Mouse (Mus musculus) intestine, embryonic 14.5 days (tissue): ENCODE measurements at regions not wholly inside any gene's neighbourhood (a gene's known extent, or its start where the extent isn't known, plus 50 kb on each side); places are given as distances from the start of the nearest gene placed in this dataset.

Experiments used
- ATAC-seq: fragments of 200-750 bp; cut with Nextera tagmentation; replicated peaks from 2 replicates; pipeline ENCODE4 v1.8.0; 2017; ENCODE audit warnings: low read depth, moderate number of reproducible peaks, moderate TSS enrichment, moderate library complexity; ENCODE audit not compliant: low FRiP score, low TSS enrichment
- DNase-seq: peaks from one replicate; pipeline ENCODE4 v3.0.0-alpha.2; 2018; ENCODE audit warnings: low spot score
- H3K27ac ChIP-seq: fragments of 300-500 bp; sonication (generic); 2 replicates; pipeline ENCODE4 v1.5.1; 2014; ENCODE audit warnings: low read depth, mild to moderate bottlenecking, control low read depth
- H3K27me3 ChIP-seq: fragments of 300-500 bp; sonication (generic); replicated peaks from 2 replicates; pipeline ENCODE4 v1.6.1; 2014; ENCODE audit warnings: low read length, control low read depth; ENCODE audit not compliant: control insufficient read depth, insufficient read depth
- H3K36me3 ChIP-seq: fragments of 300-500 bp; sonication (generic); 2 replicates; pipeline ENCODE4 v1.6.1; 2014; ENCODE audit warnings: low read length, control low read depth; ENCODE audit not compliant: control insufficient read depth, insufficient read depth
- H3K4me1 ChIP-seq: fragments of 300-500 bp; sonication (generic); replicated peaks from 2 replicates; pipeline ENCODE4 v1.6.1; 2014; ENCODE audit warnings: low read length, control low read depth, mixed read lengths; ENCODE audit not compliant: control insufficient read depth, insufficient read depth
- H3K4me2 ChIP-seq: fragments of 300-500 bp; sonication (generic); 2 replicates; pipeline ENCODE4 v1.6.1; 2014; ENCODE audit warnings: low read length
- H3K4me3 ChIP-seq: fragments of 300-500 bp; sonication (generic); 2 replicates; pipeline ENCODE4 v1.5.1; 2014; ENCODE audit warnings: low read depth, low read length, control low read depth, mixed read lengths
- H3K9ac ChIP-seq: fragments of 300-500 bp; sonication (generic); 2 replicates; pipeline ENCODE4 v1.6.1; 2014; ENCODE audit warnings: mild to moderate bottlenecking, low read length
- H3K9me3 ChIP-seq: fragments of 300-500 bp; sonication (generic); 2 replicates; pipeline ENCODE4 v1.6.1; 2016; ENCODE audit warnings: low read length, control low read depth; ENCODE audit not compliant: control insufficient read depth
- WGBS: fragments of 180-500 bp; shearing (Covaris S2); extraction: QIAGEN DNeasy Blood & Tissue Kit; methylation state at CpG from one replicate; pipeline ENCODE4 v1.1.7; 2014; 5-methylcytosine and 5-hydroxymethylcytosine counted together

DNA sequence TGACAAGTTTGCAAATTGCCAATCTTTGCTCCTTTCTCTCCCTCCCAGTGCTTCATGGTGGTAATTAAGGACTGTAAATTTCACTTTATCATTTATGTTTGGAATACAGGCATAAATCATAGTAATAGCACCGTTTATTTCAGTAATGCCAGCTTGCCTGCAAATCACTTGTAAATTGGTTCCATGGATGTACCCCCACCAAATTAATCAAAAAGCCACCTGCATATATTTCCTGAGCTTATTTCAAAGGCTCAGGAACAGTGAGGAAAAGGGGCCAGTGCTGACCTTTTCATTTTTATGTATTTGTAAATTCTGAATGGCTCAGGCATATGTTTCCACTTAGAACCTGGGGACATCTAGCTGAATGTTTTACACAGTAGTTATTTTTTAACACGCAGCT is 115.0 kb downstream of the D3Ertd751e start:
- 74% methylated on average over 2 of the region's 2 CpGs for WGBS
- no peak for ATAC-seq

DNA sequence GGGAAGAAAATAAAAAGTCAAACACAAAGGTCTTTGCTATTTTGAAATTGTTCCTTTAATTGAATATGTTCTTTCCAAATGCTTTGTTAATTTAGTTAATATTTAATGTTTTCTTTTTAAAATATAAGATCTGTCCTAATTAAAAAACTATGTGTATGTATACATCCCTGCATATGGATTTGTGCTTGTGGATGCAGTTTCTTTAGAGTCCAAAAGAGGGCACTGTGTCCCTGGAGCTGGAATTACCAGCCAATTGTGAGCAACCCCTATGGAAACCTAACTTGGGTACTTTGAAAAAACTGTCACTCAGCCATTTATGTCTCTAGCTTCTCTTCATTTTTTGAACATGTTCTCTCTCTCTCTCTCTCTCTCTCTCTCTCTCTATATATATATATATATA is 120.3 kb downstream of the D3Ertd751e start:
- Histone ChIP-seq H3K9ac (no peak overlapping the region), H3K4me1 (no peaks in the 10 kb centered on the region), H3K27ac (no peak overlapping the region), H3K9me3 (no peaks in the 10 kb centered on the region), H3K4me2 (no peak overlapping the region), H3K36me3 (no peaks in the 10 kb centered on the region), H3K4me3 (no peak overlapping the region), H3K27me3 (no peaks in the 10 kb centered on the region)
- ATAC-seq (no peak), DNase-seq (no peak)

More for the DNA sequence above, 115.0 kb downstream of the D3Ertd751e start:
- Histone ChIP-seq H3K27ac (no peak overlapping the region), H3K4me3 (no peak overlapping the region), H3K4me2 (no peak overlapping the region), H3K9me3 (no peaks in the 10 kb centered on the region), H3K9ac (no peak overlapping the region), H3K27me3 (no peaks in the 10 kb centered on the region), H3K4me1 (no peaks in the 10 kb centered on the region), H3K36me3 (no peaks in the 10 kb centered on the region)
- no peak for DNase-seq

DNA sequence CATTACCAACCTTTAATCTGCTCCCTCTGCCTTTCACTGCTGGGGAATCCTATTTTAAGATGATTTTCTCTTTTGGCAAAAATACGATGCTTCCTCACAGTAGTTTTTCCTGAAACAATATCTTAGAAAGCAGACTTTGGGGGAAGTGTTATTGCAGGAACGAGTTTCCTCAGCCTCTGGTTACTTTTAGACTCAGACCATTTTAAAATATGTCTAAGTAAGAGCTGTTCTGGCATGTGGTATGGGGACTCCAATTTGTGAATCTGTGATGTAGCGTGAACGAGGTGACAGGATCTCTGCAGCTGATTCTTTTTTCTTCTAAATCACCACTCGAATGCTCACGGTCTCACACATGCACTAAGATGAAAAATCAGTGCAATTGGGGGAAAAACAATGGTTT is 166.5 kb downstream of the D3Ertd751e start:
- H3K27me3 ChIP-seq = no peaks in the 10 kb centered on the region
- no peak overlapping the region for H3K4me3 ChIP-seq
- WGBS = 83% methylated on average over 6 of the region's 6 CpGs
- no peaks in the 10 kb centered on the region for H3K36me3 ChIP-seq
- H3K4me2 ChIP-seq = no peak overlapping the region
- H3K4me1 ChIP-seq = no peaks in the 10 kb centered on the region
- H3K9ac ChIP-seq = no peak overlapping the region
- no peak overlapping the region for H3K27ac ChIP-seq
- no peak for ATAC-seq
- DNase-seq = no peak
- no peaks in the 10 kb centered on the region for H3K9me3 ChIP-seq

DNA sequence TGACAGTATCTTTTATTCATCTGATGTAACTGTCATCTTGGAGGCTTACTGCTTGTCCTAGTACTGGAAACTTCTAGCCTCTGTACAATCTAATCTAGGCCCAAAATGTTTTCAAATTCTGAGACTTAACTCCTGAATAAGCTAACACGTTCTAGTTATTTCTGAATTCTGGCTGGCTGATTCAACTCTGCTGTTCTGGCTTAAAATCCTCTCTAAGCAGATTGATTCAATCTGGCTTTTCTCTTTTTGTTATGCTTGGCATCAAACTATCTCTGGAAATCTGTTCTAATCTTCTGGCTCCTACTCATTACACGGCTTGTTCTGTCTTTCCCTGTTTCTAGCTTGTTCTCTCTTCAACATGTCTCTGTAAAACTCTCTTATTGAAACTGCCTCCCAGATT is 170.8 kb downstream of the D3Ertd751e start:
- H3K27me3 ChIP-seq = no peaks in the 10 kb centered on the region
- H3K4me3 ChIP-seq = no peak overlapping the region
- 85% methylated on average over 2 of the region's 2 CpGs for WGBS
- ATAC-seq = no peak
- no peak for DNase-seq
- no peaks in the 10 kb centered on the region for H3K9me3 ChIP-seq
- no peak overlapping the region for H3K9ac ChIP-seq
- H3K4me1 ChIP-seq = no peaks in the 10 kb centered on the region
- H3K27ac ChIP-seq = no peak overlapping the region
- no peak overlapping the region for H3K4me2 ChIP-seq
- no peaks in the 10 kb centered on the region for H3K36me3 ChIP-seq

DNA sequence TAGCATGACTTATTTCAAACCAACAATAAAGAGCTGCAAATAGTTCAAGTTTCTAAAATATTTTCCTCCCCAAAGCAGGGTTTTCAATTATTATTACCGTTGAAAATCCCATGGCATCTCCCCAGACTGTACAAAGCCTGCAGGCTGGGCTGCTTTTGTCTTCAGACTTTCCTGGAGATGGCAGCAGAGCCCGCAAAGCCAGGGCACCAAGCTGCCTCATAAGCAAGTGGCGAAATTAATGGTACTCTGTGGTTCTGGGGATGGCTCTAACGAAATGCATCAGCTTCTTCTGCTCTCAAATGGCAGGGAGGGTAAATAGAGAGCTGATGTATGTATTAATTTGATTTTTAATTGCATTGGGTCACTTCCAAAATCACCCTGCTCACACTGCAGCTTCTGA is 197.4 kb downstream of the D3Ertd751e start:
- Histone ChIP-seq H3K27ac (no peak overlapping the region), H3K36me3 (no peaks in the 10 kb centered on the region), H3K9ac (no peak overlapping the region), H3K4me3 (no peak overlapping the region), H3K9me3 (no peaks in the 10 kb centered on the region), H3K4me1 (no peaks in the 10 kb centered on the region), H3K27me3 (no peaks in the 10 kb centered on the region), H3K4me2 (no peak overlapping the region)
- no peak for DNase-seq
- WGBS = 53% methylated on average over 4 of the region's 4 CpGs
- ATAC-seq = no peak

DNA sequence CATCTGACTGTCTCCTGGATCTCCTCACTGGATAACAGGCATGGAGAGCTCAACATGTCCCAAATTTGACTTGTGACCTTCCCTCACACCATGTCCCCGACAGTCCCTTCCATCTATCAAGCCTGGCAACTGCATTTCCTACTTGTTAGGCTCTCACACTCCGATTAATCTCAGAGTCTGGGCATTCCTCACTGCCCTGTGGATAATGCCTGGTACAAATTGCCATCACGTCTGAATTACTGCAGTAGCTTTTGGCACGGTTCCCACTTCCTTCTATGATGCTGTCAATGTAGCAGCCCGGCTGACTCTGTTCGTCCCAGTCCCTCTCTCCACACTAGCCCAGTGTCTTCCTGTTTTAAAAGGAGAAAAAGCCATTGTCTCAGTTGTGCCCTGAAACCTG is 200.6 kb downstream of the D3Ertd751e start:
- ATAC-seq (no peak), DNase-seq (no peak)
- no peak overlapping the region for H3K4me3 ChIP-seq
- H3K27ac ChIP-seq = no peak overlapping the region
- no peak overlapping the region for H3K9ac ChIP-seq
- H3K36me3 ChIP-seq = no peaks in the 10 kb centered on the region
- 38% methylated on average over 6 of the region's 6 CpGs for WGBS
- H3K9me3 ChIP-seq = no peaks in the 10 kb centered on the region
- H3K4me1 ChIP-seq = no peaks in the 10 kb centered on the region
- H3K27me3 ChIP-seq = no peaks in the 10 kb centered on the region
- no peak overlapping the region for H3K4me2 ChIP-seq

DNA sequence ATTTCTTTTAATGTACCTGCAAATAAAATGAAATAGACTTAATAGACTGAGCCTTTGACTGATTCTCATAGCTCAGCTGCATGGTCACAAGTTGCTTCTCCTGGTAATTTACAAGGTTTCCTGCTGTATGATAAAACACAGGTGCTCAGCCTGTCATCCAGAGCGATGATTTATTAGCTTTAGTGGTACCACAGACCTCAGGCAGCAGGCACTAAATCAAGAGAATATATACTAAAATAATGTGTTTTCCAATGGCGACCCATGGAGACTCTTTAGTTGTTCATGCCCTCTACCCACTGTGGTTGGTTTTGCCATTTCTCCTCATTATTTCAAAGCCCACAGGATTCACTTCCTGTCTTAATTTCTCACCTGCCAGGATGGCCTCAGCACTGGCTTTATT is 207.0 kb downstream of the D3Ertd751e start:
- 71% methylated on average over 2 of the region's 2 CpGs for WGBS
- H3K4me1 ChIP-seq = no peaks in the 10 kb centered on the region
- H3K9me3 ChIP-seq = no peaks in the 10 kb centered on the region
- H3K27ac ChIP-seq = no peak overlapping the region
- H3K4me3 ChIP-seq = no peak overlapping the region
- DNase-seq = no peak
- no peaks in the 10 kb centered on the region for H3K36me3 ChIP-seq
- H3K27me3 ChIP-seq = no peaks in the 10 kb centered on the region
- H3K4me2 ChIP-seq = no peak overlapping the region
- no peak overlapping the region for H3K9ac ChIP-seq
- ATAC-seq = no peak

DNA sequence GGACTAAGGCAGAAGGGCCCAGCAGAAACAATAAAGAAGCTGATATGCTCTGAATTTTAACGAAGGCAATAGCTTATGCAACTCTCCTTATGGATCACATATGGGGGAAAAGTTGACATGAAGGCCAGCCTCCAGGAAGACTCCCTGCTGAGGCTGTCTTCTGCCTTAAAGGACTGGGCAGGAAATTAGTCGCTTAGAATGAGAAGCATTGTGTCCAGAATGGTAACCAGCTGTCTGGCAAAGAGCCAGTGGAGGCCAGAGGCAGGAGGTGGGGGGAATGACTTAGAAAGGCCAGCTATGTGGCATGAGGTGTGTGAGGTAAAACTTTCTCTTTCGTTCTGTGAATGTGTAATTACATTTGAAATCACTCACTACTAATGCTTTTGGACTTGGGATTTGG is 215.0 kb downstream of the D3Ertd751e start:
- H3K4me3 ChIP-seq = no peak overlapping the region
- H3K9me3 ChIP-seq = no peaks in the 10 kb centered on the region
- DNase-seq = no peak
- no peak overlapping the region for H3K27ac ChIP-seq
- no peaks in the 10 kb centered on the region for H3K36me3 ChIP-seq
- 0 out of 2 replicates have a peak, but pooled peaks cover 4% of the 10 kb centered on the region for H3K4me1 ChIP-seq
- WGBS = 51% methylated on average over 3 of the region's 3 CpGs
- H3K27me3 ChIP-seq = no peaks in the 10 kb centered on the region
- no peak overlapping the region for H3K9ac ChIP-seq
- H3K4me2 ChIP-seq = no peak overlapping the region
- ATAC-seq = no peak

DNA sequence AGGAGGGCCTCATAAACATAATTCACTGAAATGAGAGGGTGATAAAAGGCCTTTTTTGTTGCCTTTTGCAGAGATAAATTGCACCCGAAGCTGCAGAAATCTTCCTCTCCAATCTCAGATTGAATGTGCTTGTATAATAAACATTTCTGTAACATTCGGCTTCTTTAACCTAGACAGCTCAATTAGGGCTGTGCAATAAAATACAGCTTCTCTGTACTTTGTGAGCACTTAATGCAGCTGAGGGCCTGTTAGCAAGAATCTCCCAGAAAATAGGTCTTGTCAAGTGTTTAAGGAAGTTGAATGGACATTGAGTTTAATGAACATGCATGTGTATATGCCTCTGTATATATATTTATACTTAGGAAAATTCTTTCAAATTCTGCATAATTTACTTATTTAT is 217.8 kb downstream of the D3Ertd751e start:
- ATAC-seq = no peak
- Histone ChIP-seq H3K9me3 (no peaks in the 10 kb centered on the region), H3K4me2 (no peak overlapping the region), H3K36me3 (no peaks in the 10 kb centered on the region), H3K27me3 (no peaks in the 10 kb centered on the region), H3K4me3 (no peak overlapping the region), H3K4me1 (0 out of 2 replicates have a peak, but pooled peaks cover 4% of the 10 kb centered on the region), H3K27ac (no peak overlapping the region), H3K9ac (no peak overlapping the region)
- no peak for DNase-seq
- 24% methylated on average over 2 of the region's 2 CpGs for WGBS
